Mouse (Mus musculus): Measurements from ENCODE around the gene Umps. TPM values are rescaled to one million over a fixed set of nuclear protein-coding genes. Genes with fewer than 3 reads are reported as not detected.

Umps gene
- total and polyA plus RNA-seq, 2 experiments from 2014 or later: 24.7 to 28.3 TPM

DNA sequence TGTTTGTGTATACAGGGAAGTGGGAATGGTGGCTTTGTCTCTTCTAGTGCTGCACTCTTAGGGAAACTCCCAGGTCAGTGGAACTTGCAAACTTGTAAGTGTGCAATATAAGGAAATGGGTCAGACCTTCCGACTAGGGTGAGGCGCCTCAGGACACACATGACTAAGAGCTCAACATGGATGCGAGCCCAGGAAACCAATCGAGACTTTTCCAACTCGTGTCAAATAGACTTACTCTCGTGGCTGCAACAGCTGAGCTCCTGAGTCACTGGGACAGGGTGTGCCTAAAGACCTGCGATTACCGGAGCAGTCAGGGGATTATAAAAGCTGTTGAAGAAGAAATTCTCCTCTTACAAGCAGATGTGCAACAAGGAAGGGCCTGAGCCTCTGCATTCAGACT, 33.9 kb upstream of the Umps start:
- no peak for ATAC-seq
- WGBS: 76% methylated on average over 8 of the region's 8 CpGs

GRCm38 (mm10) chr16:33999388-33999787, 32.5 kb upstream of the Umps start:
- H3K9ac ChIP-seq: no peak overlapping the region
- WGBS: 33% methylated on average over 3 of the region's 3 CpGs
- H3K27me3 ChIP-seq (ENCODE audit: insufficient read depth, low read length): no peaks in the 10 kb centered on the region
- H3K36me3 ChIP-seq (ENCODE audit: insufficient read depth): peaks cover 2% of the 10 kb centered on the region; the same call in 1 of the 2 replicates
- DNase-seq: peak; percentile 56
- no peak overlapping the region for H3K27ac ChIP-seq (ENCODE audit: low read depth, low read length)
- peak; percentile 64 for TF ChIP-seq CTCF (IDR thresholded peaks at IDR 0.05; ENCODE audit: low read depth)
- no peak for ATAC-seq
- no peak overlapping the region for H3K4me2 ChIP-seq (ENCODE audit: low read depth)
- H3K4me3 ChIP-seq (ENCODE audit: low read depth, low read length): no peak overlapping the region
- no peaks in the 10 kb centered on the region for H3K9me3 ChIP-seq (ENCODE audit: low read length)
- H3K4me1 ChIP-seq (ENCODE audit: insufficient read depth): peaks cover 2% of the 10 kb centered on the region

More for the DNA sequence above, 33.9 kb upstream of the Umps start:
- no peak overlapping the region for H3K4me2 ChIP-seq (ENCODE audit: low read depth)
- peaks cover 2% of the 10 kb centered on the region; the same call in 1 of the 2 replicates for H3K36me3 ChIP-seq (ENCODE audit: insufficient read depth)
- H3K27me3 ChIP-seq (ENCODE audit: insufficient read depth, low read length): no peaks in the 10 kb centered on the region
- H3K4me3 ChIP-seq (ENCODE audit: low read depth, low read length): no peak overlapping the region
- no peak for TF ChIP-seq CTCF (IDR thresholded peaks at IDR 0.05; ENCODE audit: low read depth)
- no peaks in the 10 kb centered on the region for H3K9me3 ChIP-seq (ENCODE audit: low read length)
- peaks cover 7% of the 10 kb centered on the region for H3K4me1 ChIP-seq (ENCODE audit: insufficient read depth)
- DNase-seq: no peak
- H3K9ac ChIP-seq: no peak overlapping the region
- H3K27ac ChIP-seq (ENCODE audit: low read depth, low read length): no peak overlapping the region

GRCm38 (mm10) chr16:33998011-33998410, 31.2 kb upstream of the Umps start:
- 87% methylated on average over 6 of the region's 6 CpGs for WGBS
- H3K9ac ChIP-seq: no peak overlapping the region
- H3K4me3 ChIP-seq (ENCODE audit: low read depth, low read length): no peak overlapping the region
- H3K36me3 ChIP-seq (ENCODE audit: insufficient read depth): peaks cover 2% of the 10 kb centered on the region; the same call in 1 of the 2 replicates
- H3K4me1 ChIP-seq (ENCODE audit: insufficient read depth): no peaks in the 10 kb centered on the region
- DNase-seq (no peak), ATAC-seq (no peak)
- no peaks in the 10 kb centered on the region for H3K27me3 ChIP-seq (ENCODE audit: insufficient read depth, low read length)
- TF ChIP-seq CTCF (IDR thresholded peaks at IDR 0.05; ENCODE audit: low read depth): no peak
- H3K4me2 ChIP-seq (ENCODE audit: low read depth): no peak overlapping the region
- no peak overlapping the region for H3K27ac ChIP-seq (ENCODE audit: low read depth, low read length)
- no peaks in the 10 kb centered on the region for H3K9me3 ChIP-seq (ENCODE audit: low read length)

DNA sequence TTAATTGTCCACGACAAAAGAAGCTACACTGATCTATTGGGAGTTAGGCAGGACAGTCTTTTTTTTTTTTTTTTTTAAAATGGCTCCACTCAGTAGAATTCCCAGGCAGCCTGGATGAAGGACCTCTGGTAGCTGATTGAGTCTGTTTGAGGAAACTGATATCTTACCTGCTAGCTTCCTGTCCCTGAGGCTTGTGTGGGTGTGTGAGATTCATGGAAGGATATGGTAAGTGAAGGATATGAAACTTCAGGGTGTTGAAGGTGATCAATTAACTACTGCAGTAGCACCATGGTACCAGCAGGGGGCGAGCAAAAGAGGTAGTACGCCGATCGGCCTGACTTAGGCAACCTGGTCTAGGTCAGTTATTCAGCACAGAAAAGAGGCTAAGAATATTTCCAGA, 29.2 kb upstream of the Umps start:
- Histone ChIP-seq H3K4me2 (ENCODE audit: low read depth) (no peak overlapping the region), H3K9me3 (ENCODE audit: low read length) (no peaks in the 10 kb centered on the region), H3K36me3 (ENCODE audit: insufficient read depth) (peaks cover 8% of the 10 kb centered on the region; the same call in 1 of the 2 replicates), H3K27ac (ENCODE audit: low read depth, low read length) (no peak overlapping the region), H3K27me3 (ENCODE audit: insufficient read depth, low read length) (no peaks in the 10 kb centered on the region), H3K9ac (no peak overlapping the region), H3K4me1 (ENCODE audit: insufficient read depth) (no peaks in the 10 kb centered on the region), H3K4me3 (ENCODE audit: low read depth, low read length) (no peak overlapping the region)
- ATAC-seq (0 out of 2 replicates have a peak, but pooled peaks have one; percentile 30), DNase-seq (peak; percentile 74)
- 5% methylated on average over 5 of the region's 5 CpGs for WGBS
- peak; percentile 87 for TF ChIP-seq CTCF (IDR thresholded peaks at IDR 0.05; ENCODE audit: low read depth)

DNA sequence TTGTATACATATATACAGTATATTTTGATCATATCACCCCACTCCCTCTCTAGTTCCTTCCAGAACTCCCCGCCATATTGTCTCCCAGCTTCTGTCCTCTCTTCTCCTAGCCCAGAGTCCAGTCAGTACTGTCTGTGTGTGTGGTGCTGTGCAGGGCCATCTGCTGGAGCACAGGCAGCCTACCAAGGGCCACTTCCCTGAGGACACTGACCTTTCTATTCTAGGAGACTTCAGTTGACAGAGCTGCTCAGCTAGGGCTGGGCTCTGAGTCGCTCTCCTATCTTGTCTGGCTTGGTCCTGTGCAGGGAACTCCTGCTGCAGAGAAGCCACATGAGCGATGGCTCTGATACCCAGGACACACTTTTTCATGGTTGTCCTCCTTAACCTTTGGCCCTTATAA, 28.7 kb upstream of the Umps start:
- Histone ChIP-seq H3K4me1 (ENCODE audit: insufficient read depth) (no peaks in the 10 kb centered on the region), H3K4me2 (ENCODE audit: low read depth) (no peak overlapping the region), H3K4me3 (ENCODE audit: low read depth, low read length) (no peak overlapping the region), H3K27ac (ENCODE audit: low read depth, low read length) (no peak overlapping the region), H3K27me3 (ENCODE audit: insufficient read depth, low read length) (no peaks in the 10 kb centered on the region), H3K9ac (no peak overlapping the region), H3K36me3 (ENCODE audit: insufficient read depth) (peaks cover 8% of the 10 kb centered on the region; the same call in 1 of the 2 replicates), H3K9me3 (ENCODE audit: low read length) (no peaks in the 10 kb centered on the region)
- no peak for TF ChIP-seq CTCF (IDR thresholded peaks at IDR 0.05; ENCODE audit: low read depth)
- 83% methylated on average over 3 of the region's 3 CpGs for WGBS
- ATAC-seq (no peak), DNase-seq (no peak)

GRCm38 (mm10) chr16:33994321-33994720, 27.5 kb upstream of the Umps start:
- no peak overlapping the region for H3K4me3 ChIP-seq (ENCODE audit: low read depth, low read length)

DNA sequence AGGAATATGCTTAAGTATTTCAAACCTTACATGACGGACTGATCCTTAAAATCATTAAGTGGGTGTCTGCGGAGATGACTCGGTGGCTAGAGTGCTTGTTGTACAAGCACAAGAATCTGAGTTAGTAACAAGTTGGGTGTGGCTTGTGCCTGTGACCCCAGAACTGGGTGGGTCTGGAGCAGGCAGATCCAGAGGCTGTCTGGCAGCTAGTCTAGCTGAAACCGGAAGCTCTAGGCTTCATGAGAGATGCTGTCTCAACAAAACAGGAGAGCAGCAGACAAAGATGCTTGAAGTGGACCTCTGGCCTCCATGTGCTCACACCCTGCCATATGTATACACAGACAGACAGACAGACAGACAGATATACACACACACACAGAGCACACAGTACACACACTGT, 23.9 kb upstream of the Umps start:
- H3K4me2 ChIP-seq (ENCODE audit: low read depth): no peak overlapping the region
- 89% methylated on average over 4 of the region's 4 CpGs for WGBS
- no peak overlapping the region for H3K4me3 ChIP-seq (ENCODE audit: low read depth, low read length)
- DNase-seq (no peak), ATAC-seq (no peak)
- peaks cover 26% of the 10 kb centered on the region for H3K36me3 ChIP-seq (ENCODE audit: insufficient read depth)
- no peak overlapping the region for H3K9ac ChIP-seq
- H3K4me1 ChIP-seq (ENCODE audit: insufficient read depth): no peaks in the 10 kb centered on the region
- TF ChIP-seq CTCF (IDR thresholded peaks at IDR 0.05; ENCODE audit: low read depth): no peak
- H3K27me3 ChIP-seq (ENCODE audit: insufficient read depth, low read length): no peaks in the 10 kb centered on the region
- H3K9me3 ChIP-seq (ENCODE audit: low read length): no peaks in the 10 kb centered on the region
- no peak overlapping the region for H3K27ac ChIP-seq (ENCODE audit: low read depth, low read length)

More at GRCm38 (mm10) chr16:33994321-33994720, 27.5 kb upstream of the Umps start:
- Histone ChIP-seq H3K27ac (ENCODE audit: low read depth, low read length) (no peak overlapping the region), H3K4me1 (ENCODE audit: insufficient read depth) (no peaks in the 10 kb centered on the region), H3K36me3 (ENCODE audit: insufficient read depth) (peaks cover 8% of the 10 kb centered on the region; the same call in 1 of the 2 replicates), H3K4me2 (ENCODE audit: low read depth) (no peak overlapping the region), H3K9ac (no peak overlapping the region), H3K27me3 (ENCODE audit: insufficient read depth, low read length) (no peaks in the 10 kb centered on the region), H3K9me3 (ENCODE audit: low read length) (no peaks in the 10 kb centered on the region)
- ATAC-seq (no peak), DNase-seq (no peak)
- 68% methylated on average over 6 of the region's 6 CpGs for WGBS
- no peak for TF ChIP-seq CTCF (IDR thresholded peaks at IDR 0.05; ENCODE audit: low read depth)

Measured in forebrain, postnatal 0 days (tissue).